Mouse (Mus musculus) midbrain, embryonic 11.5 days (tissue): Measurements from ENCODE around the gene Vars2. TPM values are rescaled to one million over a fixed set of nuclear protein-coding genes. Genes with fewer than 3 reads are reported as not detected.

Experiments used
- ATAC-seq: fragments of 200-750 bp; cut with Nextera tagmentation; 2 replicates; pipeline ENCODE4 v1.8.0; 2017; ENCODE audit warnings: moderate TSS enrichment, moderate library complexity; ENCODE audit not compliant: low FRiP score
- DNase-seq: peaks from one replicate; pipeline ENCODE4 v3.0.0; 2015; ENCODE audit warnings: low spot score; ENCODE audit errors: missing footprints
- H3K27ac ChIP-seq: fragments of 300-500 bp; sonication (generic); 2 replicates; pipeline ENCODE4 v1.5.1; 2014; ENCODE audit warnings: low read depth, low read length
- H3K27me3 ChIP-seq: fragments of 300-500 bp; sonication (generic); 2 replicates; pipeline ENCODE4 v1.6.1; 2014; ENCODE audit warnings: mild to moderate bottlenecking, low read length, moderate library complexity, mixed read lengths; ENCODE audit not compliant: control insufficient read depth, insufficient read depth
- H3K36me3 ChIP-seq: fragments of 300-500 bp; sonication (generic); 2 replicates; pipeline ENCODE4 v1.6.1; 2014; ENCODE audit warnings: mild to moderate bottlenecking, low read length, moderate library complexity, mixed read lengths; ENCODE audit not compliant: control insufficient read depth, insufficient read depth
- H3K4me1 ChIP-seq: fragments of 300-500 bp; sonication (generic); 2 replicates; pipeline ENCODE4 v1.6.1; 2014; ENCODE audit warnings: low read length; ENCODE audit not compliant: control insufficient read depth, insufficient read depth
- H3K4me2 ChIP-seq: fragments of 300-500 bp; sonication (generic); 2 replicates; pipeline ENCODE4 v1.6.1; 2014; ENCODE audit warnings: mild to moderate bottlenecking, moderate library complexity
- H3K4me3 ChIP-seq: fragments of 300-500 bp; sonication (generic); 2 replicates; pipeline ENCODE4 v1.5.1; 2014; ENCODE audit warnings: low read depth, low read length
- H3K9ac ChIP-seq: fragments of 300-500 bp; sonication (generic); 2 replicates; pipeline ENCODE4 v1.6.1; 2014; ENCODE audit warnings: low read length
- H3K9me3 ChIP-seq: fragments of 300-500 bp; sonication (generic); 2 replicates; pipeline ENCODE4 v1.6.1; 2016; ENCODE audit warnings: low read length; ENCODE audit not compliant: control insufficient read depth
- WGBS: fragments of 180-500 bp; shearing (Covaris S2); extraction: QIAGEN DNeasy Blood & Tissue Kit; methylation state at CpG from one replicate; pipeline ENCODE4 v1.1.7; 2014; 5-methylcytosine and 5-hydroxymethylcytosine counted together
- polyA plus RNA-seq: library from polyadenylated mRNA; unstranded; fragments of >200 nt; fragmentation: Nextera tagmentation; extraction: Ambion mirVana; gene quantifications from 2 replicates; pipeline ENCODE4 v1.2.1, GENCODE M21; 2014

The Vars2 gene
- polyA plus RNA-seq, 1 experiment from 2014 or later, result 10.5 TPM

DNA sequence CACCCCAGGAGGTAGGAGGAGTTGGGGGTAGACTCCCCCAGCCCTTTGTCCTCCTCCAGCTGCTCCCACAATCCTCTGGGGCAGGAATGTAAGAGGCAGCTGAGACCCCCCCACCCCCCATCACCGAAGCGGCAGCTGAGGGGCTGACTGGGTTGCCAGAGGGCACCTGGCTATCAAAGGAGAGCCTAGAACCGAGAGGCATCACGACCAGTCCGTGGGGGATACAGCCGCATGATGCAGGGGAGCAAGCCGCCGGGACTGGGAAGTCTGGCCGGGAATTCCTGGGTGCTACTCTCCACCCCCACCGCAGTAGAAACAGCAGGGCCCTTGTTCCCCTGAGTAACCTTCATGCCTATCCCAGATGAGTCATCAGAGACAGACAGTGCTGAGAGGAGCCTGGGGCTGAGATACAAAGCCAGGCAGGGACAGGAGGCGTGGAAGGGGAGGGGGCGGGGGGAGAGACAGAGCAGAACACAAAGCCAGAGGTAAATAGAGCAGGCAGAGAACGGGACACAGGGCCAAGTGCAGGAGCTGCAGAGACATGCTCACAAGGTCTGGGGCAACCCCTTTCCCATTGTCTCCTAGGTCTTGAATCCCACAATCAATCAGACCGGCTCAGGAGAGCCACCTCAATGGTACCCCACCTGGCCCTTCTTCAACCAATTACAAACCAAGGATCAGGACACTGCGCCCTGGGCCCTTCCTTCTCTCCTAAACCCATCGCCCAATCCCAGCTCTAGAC lies 30.5 kb upstream of the Vars2 start:
- no peaks in the 10 kb centered on the region; the same call in 1 of the 2 replicates for H3K9me3 ChIP-seq
- H3K27me3 ChIP-seq, result no peaks in the 10 kb centered on the region
- peak overlapping the region; percentile 31 for H3K4me3 ChIP-seq
- 2% methylated on average over 16 of the region's 16 CpGs for WGBS
- H3K4me1 ChIP-seq, result peaks cover 29% of the 10 kb centered on the region
- DNase-seq (peak; percentile 96), ATAC-seq (peak; percentile 77)
- peak overlapping the region; percentile 73 for H3K9ac ChIP-seq
- H3K4me2 ChIP-seq, result peak overlapping the region; percentile 66
- H3K36me3 ChIP-seq, result peaks cover 18% of the 10 kb centered on the region
- H3K27ac ChIP-seq, result peak overlapping the region; percentile 100

DNA sequence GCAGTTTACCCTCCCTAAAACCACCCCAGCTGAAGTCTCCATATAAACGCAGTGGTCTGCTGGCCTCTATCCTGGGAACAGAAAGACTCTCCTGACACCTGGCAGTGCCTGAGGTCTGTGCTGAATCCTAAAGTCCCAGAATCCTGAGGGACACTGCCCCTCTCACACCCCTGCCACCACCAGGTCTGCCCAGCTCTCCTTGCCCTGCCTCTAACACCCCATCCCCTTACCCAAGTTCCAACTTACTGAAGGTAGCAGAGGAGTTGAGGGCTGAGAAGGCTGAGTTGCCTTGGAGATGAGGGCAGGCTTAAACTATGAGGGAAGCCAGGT lies 30.0 kb upstream of the Vars2 start:
- DNase-seq (peak; percentile 90), ATAC-seq (no peak)
- 6% methylated on average over 1 of the region's 1 CpGs for WGBS
- no peaks in the 10 kb centered on the region for H3K27me3 ChIP-seq
- H3K9ac ChIP-seq, result peak overlapping the region; percentile 73
- peaks cover 24% of the 10 kb centered on the region for H3K36me3 ChIP-seq
- H3K4me2 ChIP-seq, result peak overlapping the region; percentile 66
- no peaks in the 10 kb centered on the region; the same call in 1 of the 2 replicates for H3K9me3 ChIP-seq
- H3K27ac ChIP-seq, result peak overlapping the region; percentile 100
- peak overlapping the region; percentile 31 for H3K4me3 ChIP-seq
- peaks cover 29% of the 10 kb centered on the region for H3K4me1 ChIP-seq

DNA sequence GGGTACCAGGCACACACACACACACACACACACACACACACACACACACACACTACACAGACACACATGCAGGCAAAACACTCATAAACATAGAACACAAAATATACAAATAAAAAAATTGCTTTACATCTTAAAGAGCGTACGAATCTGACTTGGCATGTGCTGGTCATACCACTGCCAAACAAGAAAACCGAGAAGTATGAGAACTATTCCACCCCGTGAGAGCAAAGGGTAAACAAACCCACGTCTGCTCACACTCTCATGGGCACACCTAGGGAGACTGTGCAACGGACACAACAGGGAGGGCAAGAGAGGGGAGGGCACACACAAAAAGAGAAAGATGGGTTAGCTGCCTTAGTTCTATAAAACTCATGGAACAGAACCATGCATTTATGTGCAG lies 29.3 kb upstream of the Vars2 start:
- WGBS, result 76% methylated on average over 6 of the region's 6 CpGs
- Histone ChIP-seq H3K36me3 (peaks cover 25% of the 10 kb centered on the region), H3K27ac (no peak overlapping the region; the same call in 1 of the 2 replicates), H3K9ac (no peak overlapping the region), H3K4me1 (peaks cover 29% of the 10 kb centered on the region), H3K4me2 (peak overlapping the region; percentile 66), H3K27me3 (no peaks in the 10 kb centered on the region), H3K9me3 (no peaks in the 10 kb centered on the region; the same call in 1 of the 2 replicates), H3K4me3 (peak overlapping the region; percentile 31; the same call in 1 of the 2 replicates)
- ATAC-seq, result no peak
- no peak for DNase-seq

DNA sequence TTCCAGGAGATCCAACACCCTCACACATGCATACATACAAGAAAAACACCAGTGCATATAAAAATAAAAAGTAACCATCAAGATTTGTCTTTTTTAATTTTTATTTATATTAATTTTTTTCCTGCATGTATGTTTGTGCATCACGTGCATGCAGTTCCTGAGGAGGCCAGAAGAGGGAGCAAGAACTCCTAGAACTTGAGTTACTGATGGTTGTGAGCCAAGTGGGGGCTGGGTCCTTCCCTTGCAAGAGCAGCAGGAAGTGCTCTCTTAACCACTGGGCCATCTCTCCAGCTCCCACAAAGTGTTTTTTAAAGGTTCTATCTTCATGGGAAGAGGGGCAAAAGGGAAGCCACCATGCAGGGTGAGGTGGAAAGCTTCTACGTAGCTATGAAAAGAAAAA lies 27.9 kb upstream of the Vars2 start:
- Histone ChIP-seq H3K4me1 (peaks cover 29% of the 10 kb centered on the region), H3K9me3 (no peaks in the 10 kb centered on the region; the same call in 1 of the 2 replicates), H3K4me2 (no peak overlapping the region), H3K4me3 (no peak overlapping the region), H3K9ac (no peak overlapping the region), H3K27me3 (no peaks in the 10 kb centered on the region), H3K27ac (no peak overlapping the region), H3K36me3 (peaks cover 38% of the 10 kb centered on the region)
- ATAC-seq (no peak), DNase-seq (peak; percentile 91)
- WGBS, result 93% methylated on average over 2 of the region's 2 CpGs

DNA sequence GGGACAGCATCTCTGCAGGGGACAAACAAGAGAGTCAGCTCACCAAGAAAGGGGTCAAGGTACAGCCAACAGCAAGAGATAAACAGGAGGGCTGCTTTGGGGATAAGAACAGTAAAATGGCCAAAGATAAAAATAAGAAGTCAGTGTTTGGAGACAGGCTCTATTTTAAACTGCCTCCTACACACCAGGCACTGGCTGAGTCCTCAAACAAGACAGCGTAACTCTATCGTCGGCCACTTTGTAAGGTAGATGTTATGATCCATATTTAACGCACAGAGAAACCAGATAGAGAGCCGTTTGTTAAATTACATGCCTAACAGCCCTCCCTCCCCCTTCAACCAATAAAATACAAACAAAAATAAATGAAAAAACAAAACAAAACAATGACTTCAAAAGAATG lies 26.5 kb upstream of the Vars2 start:
- Histone ChIP-seq H3K4me1 (peaks cover 20% of the 10 kb centered on the region), H3K4me2 (no peak overlapping the region), H3K27me3 (no peaks in the 10 kb centered on the region), H3K36me3 (peaks cover 46% of the 10 kb centered on the region), H3K4me3 (no peak overlapping the region), H3K9me3 (no peaks in the 10 kb centered on the region; the same call in 1 of the 2 replicates), H3K9ac (no peak overlapping the region), H3K27ac (no peak overlapping the region)
- 94% methylated on average over 5 of the region's 5 CpGs for WGBS
- DNase-seq, result no peak
- no peak for ATAC-seq

DNA sequence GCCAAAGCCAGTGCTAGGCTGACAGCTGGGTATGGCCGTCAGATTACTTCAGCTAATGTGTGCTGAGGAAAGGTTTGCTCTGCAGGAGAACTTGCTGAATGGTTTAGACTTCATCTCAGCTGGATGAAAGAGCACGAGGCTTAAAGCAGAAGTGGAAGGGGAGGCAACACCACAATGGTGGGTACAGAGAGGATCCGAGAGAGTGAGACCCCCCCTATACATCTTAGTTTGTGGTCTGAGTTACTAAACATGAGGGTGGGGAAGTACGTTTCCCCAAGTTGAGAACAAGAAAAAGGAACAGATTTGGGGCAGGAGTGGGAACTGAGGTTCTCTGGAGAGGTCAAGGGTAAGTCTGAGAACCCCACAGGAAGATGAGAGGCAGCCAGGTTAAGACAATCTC lies 25.0 kb upstream of the Vars2 start:
- Histone ChIP-seq H3K27ac (no peak overlapping the region), H3K9ac (no peak overlapping the region), H3K9me3 (no peaks in the 10 kb centered on the region; the same call in 1 of the 2 replicates), H3K4me3 (no peak overlapping the region), H3K27me3 (no peaks in the 10 kb centered on the region), H3K4me1 (peaks cover 8% of the 10 kb centered on the region), H3K36me3 (peaks cover 55% of the 10 kb centered on the region), H3K4me2 (no peak overlapping the region)
- 84% methylated on average over 4 of the region's 4 CpGs for WGBS
- DNase-seq (no peak), ATAC-seq (no peak)

DNA sequence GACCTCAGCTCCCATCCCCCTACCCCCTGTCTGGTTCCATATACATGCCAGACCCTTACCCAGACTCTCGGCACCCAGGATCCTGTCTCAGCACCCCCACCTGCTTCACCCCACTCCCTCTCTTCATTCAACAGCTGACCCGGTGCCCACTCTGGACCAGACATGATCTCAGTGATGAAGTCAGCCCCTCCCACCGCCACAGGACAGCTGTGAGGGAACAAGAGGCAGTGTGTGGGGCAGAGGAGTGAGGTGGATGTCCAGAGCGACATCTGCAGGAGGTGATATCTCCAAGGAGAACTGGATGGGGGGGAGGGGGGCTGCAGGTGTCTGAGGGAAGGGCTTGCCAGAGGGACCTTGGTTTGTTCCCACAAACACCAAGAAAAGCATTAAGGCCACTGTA lies 24.4 kb upstream of the Vars2 start:
- DNase-seq (no peak), ATAC-seq (0 out of 2 replicates have a peak, but pooled peaks have one; percentile 3)
- Histone ChIP-seq H3K36me3 (peaks cover 60% of the 10 kb centered on the region), H3K27me3 (no peaks in the 10 kb centered on the region), H3K4me1 (peaks cover 2% of the 10 kb centered on the region; the same call in 1 of the 2 replicates), H3K9ac (no peak overlapping the region), H3K4me3 (no peak overlapping the region), H3K4me2 (no peak overlapping the region), H3K9me3 (no peaks in the 10 kb centered on the region; the same call in 1 of the 2 replicates), H3K27ac (no peak overlapping the region)
- 91% methylated on average over 4 of the region's 4 CpGs for WGBS

DNA sequence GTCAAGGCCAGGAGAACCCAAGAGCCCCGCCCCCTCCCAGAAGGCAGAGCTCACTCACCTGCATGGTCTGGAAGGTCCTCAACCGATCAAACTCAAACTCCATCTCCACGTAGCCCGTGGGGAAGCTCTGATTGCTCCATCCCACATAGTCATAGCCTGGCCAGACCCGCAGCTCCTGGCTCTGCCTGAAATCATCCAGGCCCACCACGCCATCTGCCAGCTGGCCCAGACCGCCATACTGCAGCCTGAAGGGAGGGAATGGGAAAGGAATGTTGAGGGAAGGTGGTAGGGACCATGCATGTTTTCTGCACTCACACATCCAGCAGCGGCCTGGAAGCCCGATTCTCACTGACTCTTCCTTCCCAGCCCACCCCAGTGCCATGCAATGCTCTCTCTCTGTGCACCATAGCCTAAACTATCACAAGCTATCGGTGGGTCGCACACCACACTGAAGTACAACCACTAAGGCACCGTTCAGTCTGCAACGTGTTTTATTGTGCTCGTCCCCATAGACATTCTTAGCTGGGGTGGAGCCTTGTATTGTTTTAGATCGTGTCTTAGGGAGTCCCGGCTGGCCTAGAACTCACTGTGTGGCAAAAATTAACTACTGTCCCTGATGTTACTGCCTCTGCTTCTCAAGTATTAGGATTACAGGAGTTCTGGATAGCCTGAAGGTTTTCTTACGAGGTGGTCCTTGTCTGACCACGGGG lies 22.7 kb upstream of the Vars2 start:
- H3K27me3 ChIP-seq, result no peaks in the 10 kb centered on the region
- peaks cover 69% of the 10 kb centered on the region for H3K36me3 ChIP-seq
- no peak overlapping the region for H3K4me3 ChIP-seq
- ATAC-seq, result no peak
- no peak overlapping the region for H3K9ac ChIP-seq
- WGBS, result 92% methylated on average over 18 of the region's 18 CpGs
- H3K4me2 ChIP-seq, result no peak overlapping the region
- H3K4me1 ChIP-seq, result peaks cover 9% of the 10 kb centered on the region
- H3K9me3 ChIP-seq, result no peaks in the 10 kb centered on the region
- no peak overlapping the region for H3K27ac ChIP-seq
- DNase-seq, result no peak
